Mouse (Mus musculus) adrenal gland, postnatal 14 days (tissue): ENCODE results near the gene Entpd6. TPM values are rescaled to one million over a fixed set of nuclear protein-coding genes. Genes with fewer than 3 reads are reported as not detected.

Experiments used
- DNase-seq: peaks from one replicate; pipeline ENCODE4 v3.0.0; 2021; ENCODE audit warnings: mixed read lengths
- total RNA-seq: library from RNA; stranded (reverse); gene quantifications from 2 replicates; pipeline ENCODE4 v1.2.3, GENCODE M21; 2021

The Entpd6 gene
- total RNA-seq, 1 experiment from 2014 or later = 11.3 TPM

- peak; percentile 94 for DNase-seq
Measured at GRCm38 (mm10) chr2:150786251-150787180, 37.7 kb downstream of the Entpd6 start, which contains the start of gene Pygb. Gene Pygb (plus strand): TSS chr2:150786735.

GRCm38 (mm10) chr2:150787234-150787771 lies 38.5 kb downstream of the Entpd6 start:
- peak; percentile 22 for DNase-seq

- peak; percentile 90 for DNase-seq
Measured at GRCm38 (mm10) chr2:150788768-150789550, 40.1 kb downstream of the Entpd6 start.

GRCm38 (mm10) chr2:150793320-150793719 lies 44.5 kb downstream of the Entpd6 start:
- no peak for DNase-seq

GRCm38 (mm10) chr2:150798084-150798483 lies 49.2 kb downstream of the Entpd6 start:
- DNase-seq = no peak

- DNase-seq = no peak
Measured at GRCm38 (mm10) chr2:150800616-150801015, 51.8 kb downstream of the Entpd6 start.

- peak; percentile 47 for DNase-seq
Measured at GRCm38 (mm10) chr2:150803035-150803434, 54.2 kb downstream of the Entpd6 start.

- DNase-seq = peak; percentile 57
Measured at GRCm38 (mm10) chr2:150808381-150808780, 59.5 kb downstream of the Entpd6 start.

GRCm38 (mm10) chr2:150808812-150809211 lies 60.0 kb downstream of the Entpd6 start:
- DNase-seq = no peak

GRCm38 (mm10) chr2:150810603-150811002 lies 61.8 kb downstream of the Entpd6 start:
- peak; percentile 46 for DNase-seq

- no peak for DNase-seq
Measured at GRCm38 (mm10) chr2:150812816-150813215, 64.0 kb downstream of the Entpd6 start.

GRCm38 (mm10) chr2:150816676-150817402 lies 68.0 kb downstream of the Entpd6 start:
- peak; percentile 72 for DNase-seq

GRCm38 (mm10) chr2:150818742-150819141 lies 69.9 kb downstream of the Entpd6 start:
- peak; percentile 63 for DNase-seq

GRCm38 (mm10) chr2:150820720-150821119 lies 71.9 kb downstream of the Entpd6 start:
- DNase-seq = no peak

Other genes starting within 250 kb of the Entpd6 start
- gene Cst7, start 178.6 kb upstream of the Entpd6 start, total RNA-seq = 0.90 TPM in 1 of 2 replicates, not detected in the other
- gene Apmap, start 140.5 kb upstream of the Entpd6 start, total RNA-seq = 161 and 180 TPM in 2 replicates
- 75.7 and 93.0 TPM in 2 replicates for gene Acss1, start 80.5 kb upstream of the Entpd6 start, total RNA-seq
- not detected in 2 replicates for gene Vsx1, start 59.7 kb upstream of the Entpd6 start, total RNA-seq
- gene Pygb, start 37.7 kb downstream of the Entpd6 start, total RNA-seq = 41.7 and 45.3 TPM in 2 replicates
- 59.1 and 60.8 TPM in 2 replicates for gene Abhd12, start 155.7 kb downstream of the Entpd6 start, total RNA-seq
- 5.6 and 6.9 TPM in 2 replicates for gene Gins1, start 156.4 kb downstream of the Entpd6 start, total RNA-seq